Mouse (Mus musculus): Measurements from ENCODE around the gene Gpr22. TPM values are rescaled to one million over a fixed set of nuclear protein-coding genes. Genes with fewer than 3 reads are reported as not detected.

The Gpr22 gene
- polyA plus RNA-seq, 1 experiment from 2014 or later: 7.5 TPM

- Histone ChIP-seq H3K9ac (ENCODE audit: low read length) (no peak overlapping the region), H3K27me3 (replicated peaks; ENCODE audit: control insufficient read depth, insufficient read depth, low read length) (no peaks in the 10 kb centered on the region), H3K4me1 (replicated peaks; ENCODE audit: control insufficient read depth, insufficient read depth, low read length) (no peaks in the 10 kb centered on the region), H3K9me3 (ENCODE audit: control insufficient read depth, low read length) (no peaks in the 10 kb centered on the region), H3K36me3 (ENCODE audit: control insufficient read depth, insufficient read depth, low read length) (no peaks in the 10 kb centered on the region), H3K4me3 (ENCODE audit: low read depth, low read length) (no peak overlapping the region), H3K4me2 (ENCODE audit: low read length) (no peak overlapping the region), H3K27ac (ENCODE audit: low read depth) (no peak overlapping the region)
- ATAC-seq (replicated peaks; ENCODE audit: low FRiP score, low TSS enrichment, low read depth) (no peak), DNase-seq (ENCODE audit: low spot score) (no peak)
- WGBS: 80% methylated on average over 12 of the region's 12 CpGs
These were observed 11.9 kb upstream of the Gpr22 start for GRCm38 (mm10) chr12:31725511-31726275.

GRCm38 (mm10) chr12:31724576-31724975, 10.8 kb upstream of the Gpr22 start:
- Histone ChIP-seq H3K36me3 (ENCODE audit: control insufficient read depth, insufficient read depth, low read length) (no peaks in the 10 kb centered on the region), H3K4me3 (ENCODE audit: low read depth, low read length) (no peak overlapping the region), H3K9ac (ENCODE audit: low read length) (no peak overlapping the region), H3K9me3 (ENCODE audit: control insufficient read depth, low read length) (no peaks in the 10 kb centered on the region), H3K4me1 (replicated peaks; ENCODE audit: control insufficient read depth, insufficient read depth, low read length) (no peaks in the 10 kb centered on the region), H3K27ac (ENCODE audit: low read depth) (no peak overlapping the region), H3K4me2 (ENCODE audit: low read length) (no peak overlapping the region), H3K27me3 (replicated peaks; ENCODE audit: control insufficient read depth, insufficient read depth, low read length) (no peaks in the 10 kb centered on the region)
- 79% methylated on average over 3 of the region's 3 CpGs for WGBS
- DNase-seq (ENCODE audit: low spot score) (no peak), ATAC-seq (replicated peaks; ENCODE audit: low FRiP score, low TSS enrichment, low read depth) (no peak)

GRCm38 (mm10) chr12:31719586-31720275, 6.0 kb upstream of the Gpr22 start:
- no peak for DNase-seq (ENCODE audit: low spot score)
- H3K9ac ChIP-seq (ENCODE audit: low read length): no peak overlapping the region
- H3K4me1 ChIP-seq (replicated peaks; ENCODE audit: control insufficient read depth, insufficient read depth, low read length): no peaks in the 10 kb centered on the region; the same call in 1 of the 2 replicates
- H3K4me2 ChIP-seq (ENCODE audit: low read length): no peak overlapping the region
- H3K36me3 ChIP-seq (ENCODE audit: control insufficient read depth, insufficient read depth, low read length): no peaks in the 10 kb centered on the region
- ATAC-seq (replicated peaks; ENCODE audit: low FRiP score, low TSS enrichment, low read depth): no peak
- no peaks in the 10 kb centered on the region for H3K27me3 ChIP-seq (replicated peaks; ENCODE audit: control insufficient read depth, insufficient read depth, low read length)
- no peaks in the 10 kb centered on the region for H3K9me3 ChIP-seq (ENCODE audit: control insufficient read depth, low read length)
- WGBS: 84% methylated on average over 1 of the region's 1 CpGs
- no peak overlapping the region for H3K27ac ChIP-seq (ENCODE audit: low read depth)
- H3K4me3 ChIP-seq (ENCODE audit: low read depth, low read length): no peak overlapping the region

- no peak overlapping the region for H3K4me2 ChIP-seq (ENCODE audit: low read length)
- ATAC-seq (replicated peaks; ENCODE audit: low FRiP score, low TSS enrichment, low read depth) (no peak), DNase-seq (ENCODE audit: low spot score) (no peak)
- no peaks in the 10 kb centered on the region for H3K9me3 ChIP-seq (ENCODE audit: control insufficient read depth, low read length)
- H3K4me1 ChIP-seq (replicated peaks; ENCODE audit: control insufficient read depth, insufficient read depth, low read length): no peaks in the 10 kb centered on the region; the same call in 1 of the 2 replicates
- H3K4me3 ChIP-seq (ENCODE audit: low read depth, low read length): no peak overlapping the region
- no peak overlapping the region for H3K27ac ChIP-seq (ENCODE audit: low read depth)
- WGBS: 73% methylated on average over 3 of the region's 3 CpGs
- no peaks in the 10 kb centered on the region for H3K27me3 ChIP-seq (replicated peaks; ENCODE audit: control insufficient read depth, insufficient read depth, low read length)
- no peak overlapping the region for H3K9ac ChIP-seq (ENCODE audit: low read length)
- no peaks in the 10 kb centered on the region for H3K36me3 ChIP-seq (ENCODE audit: control insufficient read depth, insufficient read depth, low read length)
These were observed 323 bp upstream of the Gpr22 start for GRCm38 (mm10) chr12:31714070-31714469.

GRCm38 (mm10) chr12:31712727-31713126, 1.0 kb downstream of the Gpr22 start:
- Histone ChIP-seq H3K4me1 (replicated peaks; ENCODE audit: control insufficient read depth, insufficient read depth, low read length) (no peaks in the 10 kb centered on the region), H3K9me3 (ENCODE audit: control insufficient read depth, low read length) (no peaks in the 10 kb centered on the region), H3K27me3 (replicated peaks; ENCODE audit: control insufficient read depth, insufficient read depth, low read length) (no peaks in the 10 kb centered on the region), H3K27ac (ENCODE audit: low read depth) (no peak overlapping the region), H3K4me2 (ENCODE audit: low read length) (no peak overlapping the region), H3K9ac (ENCODE audit: low read length) (no peak overlapping the region), H3K4me3 (ENCODE audit: low read depth, low read length) (no peak overlapping the region), H3K36me3 (ENCODE audit: control insufficient read depth, insufficient read depth, low read length) (no peaks in the 10 kb centered on the region)
- DNase-seq (ENCODE audit: low spot score) (no peak), ATAC-seq (replicated peaks; ENCODE audit: low FRiP score, low TSS enrichment, low read depth) (no peak)
- 58% methylated on average over 4 of the region's 4 CpGs for WGBS

GRCm38 (mm10) chr12:31712233-31712632, 1.5 kb downstream of the Gpr22 start:
- WGBS: 47% methylated on average over 5 of the region's 5 CpGs

GRCm38 (mm10) chr12:31709665-31710064, 4.1 kb downstream of the Gpr22 start:
- Histone ChIP-seq H3K4me2 (ENCODE audit: low read length) (no peak overlapping the region), H3K9ac (ENCODE audit: low read length) (no peak overlapping the region), H3K36me3 (ENCODE audit: control insufficient read depth, insufficient read depth, low read length) (no peaks in the 10 kb centered on the region), H3K9me3 (ENCODE audit: control insufficient read depth, low read length) (no peaks in the 10 kb centered on the region), H3K4me3 (ENCODE audit: low read depth, low read length) (no peak overlapping the region), H3K27me3 (replicated peaks; ENCODE audit: control insufficient read depth, insufficient read depth, low read length) (no peaks in the 10 kb centered on the region), H3K27ac (ENCODE audit: low read depth) (no peak overlapping the region), H3K4me1 (replicated peaks; ENCODE audit: control insufficient read depth, insufficient read depth, low read length) (no peaks in the 10 kb centered on the region)
- 90% methylated on average over 6 of the region's 6 CpGs for WGBS
- DNase-seq (ENCODE audit: low spot score) (no peak), ATAC-seq (replicated peaks; ENCODE audit: low FRiP score, low TSS enrichment, low read depth) (no peak)

More at GRCm38 (mm10) chr12:31712233-31712632, 1.5 kb downstream of the Gpr22 start:
- no peak overlapping the region for H3K4me2 ChIP-seq (ENCODE audit: low read length)
- no peaks in the 10 kb centered on the region for H3K36me3 ChIP-seq (ENCODE audit: control insufficient read depth, insufficient read depth, low read length)
- H3K9me3 ChIP-seq (ENCODE audit: control insufficient read depth, low read length): no peaks in the 10 kb centered on the region
- H3K4me3 ChIP-seq (ENCODE audit: low read depth, low read length): no peak overlapping the region; the same call in 1 of the 2 replicates
- H3K9ac ChIP-seq (ENCODE audit: low read length): no peak overlapping the region
- no peak overlapping the region for H3K27ac ChIP-seq (ENCODE audit: low read depth)
- no peaks in the 10 kb centered on the region for H3K4me1 ChIP-seq (replicated peaks; ENCODE audit: control insufficient read depth, insufficient read depth, low read length)
- H3K27me3 ChIP-seq (replicated peaks; ENCODE audit: control insufficient read depth, insufficient read depth, low read length): no peaks in the 10 kb centered on the region
- DNase-seq (ENCODE audit: low spot score) (no peak), ATAC-seq (replicated peaks; ENCODE audit: low FRiP score, low TSS enrichment, low read depth) (no peak)

GRCm38 (mm10) chr12:31707531-31707930, 6.2 kb downstream of the Gpr22 start:
- Histone ChIP-seq H3K4me2 (ENCODE audit: low read length) (no peak overlapping the region), H3K9ac (ENCODE audit: low read length) (no peak overlapping the region), H3K36me3 (ENCODE audit: control insufficient read depth, insufficient read depth, low read length) (no peaks in the 10 kb centered on the region), H3K4me3 (ENCODE audit: low read depth, low read length) (no peak overlapping the region), H3K27me3 (replicated peaks; ENCODE audit: control insufficient read depth, insufficient read depth, low read length) (no peaks in the 10 kb centered on the region), H3K4me1 (replicated peaks; ENCODE audit: control insufficient read depth, insufficient read depth, low read length) (no peaks in the 10 kb centered on the region), H3K9me3 (ENCODE audit: control insufficient read depth, low read length) (no peaks in the 10 kb centered on the region), H3K27ac (ENCODE audit: low read depth) (0 out of 2 replicates have a peak overlapping the region, but pooled peaks have one; percentile 6)
- 24% methylated on average over 1 of the region's 1 CpGs for WGBS
- DNase-seq (ENCODE audit: low spot score) (no peak), ATAC-seq (replicated peaks; ENCODE audit: low FRiP score, low TSS enrichment, low read depth) (no peak)

All from intestine, embryonic 14.5 days (tissue).